Mouse (Mus musculus): ENCODE measurements around the gene Pex14.

Pex14 gene

GRCm38 (mm10) chr4:148985541-148986476 is 113.9 kb downstream of the Pex14 start:
- DNase-seq (ENCODE audit: low spot score in 2 of 2), result no peak

- DNase-seq (ENCODE audit: low spot score in 2 of 2), result no peak
Measured at GRCm38 (mm10) chr4:148984701-148985540, 114.8 kb downstream of the Pex14 start.

- DNase-seq (ENCODE audit: low spot score in 2 of 2), result no peak
Measured at GRCm38 (mm10) chr4:148982274-148982673, 117.4 kb downstream of the Pex14 start.

- DNase-seq (ENCODE audit: low spot score in 2 of 2), result no peak
Measured at GRCm38 (mm10) chr4:148979837-148980236, 119.8 kb downstream of the Pex14 start.

GRCm38 (mm10) chr4:148978926-148979325 is 120.8 kb downstream of the Pex14 start:
- DNase-seq (ENCODE audit: low spot score in 2 of 2), result no peak

- no peak for DNase-seq (ENCODE audit: low spot score in 2 of 2)
Measured at GRCm38 (mm10) chr4:148978221-148978855, 121.3 kb downstream of the Pex14 start.

GRCm38 (mm10) chr4:148974833-148975232 is 124.8 kb downstream of the Pex14 start:
- no peak for DNase-seq (ENCODE audit: low spot score in 2 of 2)

GRCm38 (mm10) chr4:148973387-148973786 is 126.3 kb downstream of the Pex14 start:
- DNase-seq (ENCODE audit: low spot score in 2 of 2), result no peak

GRCm38 (mm10) chr4:148972707-148973106 is 127.0 kb downstream of the Pex14 start:
- no peak for DNase-seq (ENCODE audit: low spot score in 2 of 2)

GRCm38 (mm10) chr4:148971613-148972242 is 127.9 kb downstream of the Pex14 start:
- DNase-seq (ENCODE audit: low spot score in 2 of 2), result no peak

- DNase-seq (ENCODE audit: low spot score in 2 of 2), result no peak
Measured at GRCm38 (mm10) chr4:148970742-148971141, 128.9 kb downstream of the Pex14 start.

- peak in 1 of 2 experiments; percentile 44 for DNase-seq (ENCODE audit: low spot score in 2 of 2)
Measured at GRCm38 (mm10) chr4:148969610-148970009, 130.1 kb downstream of the Pex14 start.

GRCm38 (mm10) chr4:148968859-148969258 is 130.8 kb downstream of the Pex14 start:
- DNase-seq (ENCODE audit: low spot score in 2 of 2), result no peak

- no peak for DNase-seq (ENCODE audit: low spot score in 2 of 2)
Measured at GRCm38 (mm10) chr4:148966132-148966531, 133.5 kb downstream of the Pex14 start.

- no peak for DNase-seq (ENCODE audit: low spot score in 2 of 2)
Measured at GRCm38 (mm10) chr4:148964541-148965310, 134.9 kb downstream of the Pex14 start.

GRCm38 (mm10) chr4:148962096-148962495 is 137.6 kb downstream of the Pex14 start:
- DNase-seq (ENCODE audit: low spot score in 2 of 2), result no peak

- DNase-seq (ENCODE audit: low spot score in 2 of 2), result no peak
Measured at GRCm38 (mm10) chr4:148961081-148961480, 138.6 kb downstream of the Pex14 start.

- peak; percentile 51 to 57 for DNase-seq (ENCODE audit: low spot score in 2 of 2)
Measured at GRCm38 (mm10) chr4:148960011-148960410, 139.7 kb downstream of the Pex14 start.

- DNase-seq (ENCODE audit: low spot score in 2 of 2), result peak; percentile 78 to 84
Measured at GRCm38 (mm10) chr4:148955131-148955813, 144.4 kb downstream of the Pex14 start.

Measured in heart, adult 9 months (tissue).